Mouse (Mus musculus) left cerebral cortex, postnatal 10 days (tissue): ENCODE results near the gene Osbpl9. TPM values are rescaled to one million over a fixed set of nuclear protein-coding genes. Genes with fewer than 3 reads are reported as not detected.

Experiments
- DNase-seq, 2 experiments: peaks; one replicate each; pipeline ENCODE4 v3.0.0; 2021 to 2022; ENCODE audit warnings: low spot score in 2 of 2, mixed read lengths in 1 of 2; ENCODE audit errors: extremely low spot score in 1 of 2
- intact Hi-C: fragments of 180-260 bp; cut with DNase I; formaldehyde crosslinking; loops from one replicate; pipeline ENCODE4 v1.15.1; 2025
- total RNA-seq, 2 experiments: library from RNA; stranded (reverse); gene quantifications; 2 replicates each; pipeline ENCODE4 v1.2.3; 2021

Gene Osbpl9
- total RNA-seq, 2 experiments from 2014 or later = 59.8 to 61.0 TPM

GRCm38 (mm10) chr4:109078941-109079340 lies 123.1 kb downstream of the Osbpl9 start:
- intact Hi-C loops = no loop called here

GRCm38 (mm10) chr4:109073296-109073695 lies 128.8 kb downstream of the Osbpl9 start:
- no peak for DNase-seq
- intact Hi-C loops = no loop called here

More at GRCm38 (mm10) chr4:109078941-109079340, 123.1 kb downstream of the Osbpl9 start:
- DNase-seq = no peak

GRCm38 (mm10) chr4:109072891-109073290 lies 129.2 kb downstream of the Osbpl9 start:
- intact Hi-C loops = no loop called here
- DNase-seq = no peak

- intact Hi-C loops = no loop called here
These were observed 136.4 kb downstream of the Osbpl9 start for GRCm38 (mm10) chr4:109065714-109066113.

GRCm38 (mm10) chr4:109064941-109065340 lies 137.1 kb downstream of the Osbpl9 start:
- intact Hi-C loops = no loop called here
- no peak for DNase-seq

More at GRCm38 (mm10) chr4:109065714-109066113, 136.4 kb downstream of the Osbpl9 start:
- DNase-seq = no peak

DNA sequence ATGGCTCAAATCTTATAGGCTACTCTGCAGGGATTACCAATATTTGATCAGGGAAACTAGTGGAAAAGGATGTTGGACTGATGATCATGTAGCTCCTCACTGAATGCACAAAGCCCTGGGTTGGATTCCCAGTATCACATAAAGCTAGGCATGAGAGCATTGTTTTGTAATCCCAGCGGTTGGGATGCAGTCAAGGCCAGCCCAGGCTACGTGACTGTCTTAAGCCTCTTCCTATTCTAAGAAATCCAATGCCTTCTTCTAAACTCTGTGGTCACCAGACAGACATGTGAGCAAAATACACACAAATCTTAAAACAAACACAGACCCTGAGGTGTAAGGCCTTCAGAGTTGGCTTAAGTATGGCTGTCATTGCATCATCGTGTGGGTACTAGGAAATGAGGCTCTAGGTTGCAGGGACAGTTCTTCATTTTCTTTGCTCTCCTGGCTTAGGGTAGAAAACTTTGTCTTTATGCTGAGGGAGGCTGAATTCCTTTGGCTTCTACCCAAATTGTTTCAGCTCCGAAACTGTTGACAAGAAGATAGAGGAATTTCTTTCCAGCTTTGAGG lies 142.7 kb downstream of the Osbpl9 start:
- intact Hi-C loops = loop anchor here (10.0 kb wide), 1 partner anchor 95 kb away; no protein-coding TSS in a partner anchor

GRCm38 (mm10) chr4:109057640-109058039 lies 144.4 kb downstream of the Osbpl9 start:
- intact Hi-C loops = loop anchor here (10.0 kb wide), 1 partner anchor 97 kb away; no protein-coding TSS in a partner anchor
- no peak for DNase-seq

More for the DNA sequence above, 142.7 kb downstream of the Osbpl9 start:
- no peak for DNase-seq

DNA sequence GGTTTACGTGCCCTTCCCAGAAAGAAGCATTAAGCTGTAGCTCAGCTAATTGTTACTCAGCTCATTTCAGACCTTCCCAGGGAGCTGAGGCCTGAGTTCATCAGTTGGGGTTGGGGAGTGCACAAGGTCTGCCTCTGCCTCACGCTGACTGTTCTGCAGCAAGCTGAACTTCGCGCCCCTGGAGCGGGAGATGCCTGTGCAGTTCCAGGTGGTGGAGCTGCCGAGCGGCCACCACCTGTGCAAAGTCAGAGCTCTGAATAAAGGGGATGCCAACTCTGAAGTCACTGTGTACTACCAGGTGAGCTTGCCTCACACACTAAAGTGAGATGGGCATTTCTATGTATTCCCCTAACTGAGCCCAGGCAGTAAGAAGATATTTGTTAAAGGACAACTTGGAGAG lies 145.7 kb downstream of the Osbpl9 start:
- intact Hi-C loops = loop anchor here (10.0 kb wide), 1 partner anchor 98 kb away; no protein-coding TSS in a partner anchor
- DNase-seq = no peak

DNA sequence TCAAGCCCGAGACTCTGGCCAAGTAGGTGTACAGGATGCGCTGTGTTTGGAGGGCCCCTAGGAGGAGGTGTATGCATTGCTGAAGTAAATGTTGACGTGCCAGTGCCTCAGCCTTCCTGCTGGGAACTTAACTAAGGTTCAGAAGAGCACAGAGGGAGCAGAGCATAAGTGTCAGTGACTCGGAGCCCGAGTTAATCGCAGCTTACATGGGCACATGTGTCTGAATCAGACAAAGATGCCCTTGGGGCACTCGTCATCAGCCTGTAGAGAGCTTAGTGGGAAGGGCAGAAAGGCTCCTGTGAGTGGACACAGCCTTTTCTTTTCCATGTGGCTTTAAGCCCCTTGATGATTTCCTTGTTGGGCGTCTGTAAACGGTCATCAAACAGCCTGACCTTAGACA lies 148.1 kb downstream of the Osbpl9 start:
- DNase-seq = no peak
- intact Hi-C loops = loop anchor here (10.0 kb wide), 1 partner anchor 101 kb away; no protein-coding TSS in a partner anchor

DNA sequence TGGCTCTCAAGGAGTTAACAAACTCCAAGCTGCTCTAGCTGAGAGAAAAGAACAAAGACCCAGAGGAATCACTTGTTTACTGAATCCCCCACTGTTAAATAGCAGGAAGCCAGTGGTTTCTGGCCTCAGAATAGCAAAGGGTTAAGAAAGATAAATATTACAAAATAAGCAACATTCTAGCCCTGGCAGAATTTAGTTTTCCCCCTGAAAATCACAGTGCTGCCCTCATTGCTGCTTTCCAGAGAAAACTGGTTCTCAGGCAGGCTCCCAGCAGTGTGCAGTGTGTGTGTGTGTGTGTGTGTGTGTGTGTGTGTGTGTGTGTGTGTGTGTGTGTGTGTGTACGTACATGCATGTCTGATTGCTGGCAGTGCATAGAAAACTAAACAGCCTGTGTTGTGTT lies 149.8 kb downstream of the Osbpl9 start:
- intact Hi-C loops = loop anchor here (10.0 kb wide), 1 partner anchor 103 kb away; no protein-coding TSS in a partner anchor
- DNase-seq = no peak

DNA sequence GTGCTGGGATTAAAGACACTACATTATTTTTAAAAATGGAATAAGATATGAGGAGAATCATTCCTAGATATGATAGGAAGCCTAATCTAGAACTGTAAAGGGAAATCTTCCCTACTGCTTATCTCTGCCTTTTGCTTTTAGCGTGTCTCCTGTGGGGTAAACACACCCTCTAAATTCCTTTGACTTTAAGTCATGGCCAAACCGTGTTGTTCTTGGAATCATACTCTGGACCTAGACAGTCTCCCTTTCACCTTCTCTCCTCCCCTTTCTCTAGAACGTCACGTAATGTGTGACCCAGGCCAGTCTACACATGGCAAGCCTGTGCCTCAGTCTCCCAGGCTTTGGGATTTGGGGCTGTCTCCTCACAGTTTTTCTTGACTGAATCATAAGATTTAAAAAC lies 153.8 kb downstream of the Osbpl9 start:
- intact Hi-C loops = loop anchor here (5.0 kb wide), 1 partner anchor 181 kb away; no protein-coding TSS in a partner anchor
- DNase-seq = no peak

DNA sequence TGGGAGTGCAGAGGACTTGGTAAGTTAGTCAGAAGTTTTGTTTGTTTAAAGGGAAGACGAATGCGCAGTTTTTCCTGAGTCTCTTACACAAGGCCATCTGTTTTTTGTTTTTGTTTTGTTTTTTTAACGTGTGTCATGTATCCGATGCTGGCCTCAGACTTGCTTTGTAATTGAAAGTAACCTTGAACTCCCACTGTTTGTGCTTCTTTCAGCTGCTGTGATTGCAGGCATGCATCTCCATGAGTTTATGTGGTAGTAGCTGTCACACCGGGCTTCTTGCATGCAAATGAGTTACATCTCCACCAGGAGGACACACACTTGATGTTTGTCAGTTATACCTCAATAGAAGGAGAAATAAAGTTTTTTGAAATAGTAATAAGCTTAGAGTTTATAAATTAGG lies 158.3 kb downstream of the Osbpl9 start:
- intact Hi-C loops = no loop called here
- DNase-seq = no peak

- no peak for DNase-seq
These were observed 158.8 kb downstream of the Osbpl9 start for GRCm38 (mm10) chr4:109043294-109043693.

GRCm38 (mm10) chr4:109042739-109043138 lies 159.3 kb downstream of the Osbpl9 start:
- intact Hi-C loops = no loop called here
- no peak for DNase-seq

More at GRCm38 (mm10) chr4:109043294-109043693, 158.8 kb downstream of the Osbpl9 start:
- intact Hi-C loops = no loop called here

DNA sequence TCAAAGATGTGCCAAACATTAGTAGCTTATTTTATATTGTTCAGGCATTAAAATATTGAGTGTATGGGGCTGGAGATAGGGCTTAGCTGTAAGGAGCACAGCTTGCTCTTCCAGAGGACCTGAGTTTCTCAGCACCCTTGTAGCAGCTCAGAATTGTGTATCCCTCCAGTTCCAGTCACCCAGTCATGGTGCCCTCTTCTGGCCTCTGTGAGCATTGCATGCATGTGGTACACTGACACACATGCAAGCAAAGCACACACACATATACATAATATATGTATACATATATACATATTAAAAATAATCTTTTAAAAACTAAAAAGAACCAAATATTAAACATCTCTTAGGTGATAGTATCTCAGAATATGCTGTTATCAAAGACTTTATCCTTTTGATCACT lies 165.7 kb downstream of the Osbpl9 start:
- intact Hi-C loops = no loop called here
- peak in 1 of 2 experiments; percentile 59 for DNase-seq

DNA sequence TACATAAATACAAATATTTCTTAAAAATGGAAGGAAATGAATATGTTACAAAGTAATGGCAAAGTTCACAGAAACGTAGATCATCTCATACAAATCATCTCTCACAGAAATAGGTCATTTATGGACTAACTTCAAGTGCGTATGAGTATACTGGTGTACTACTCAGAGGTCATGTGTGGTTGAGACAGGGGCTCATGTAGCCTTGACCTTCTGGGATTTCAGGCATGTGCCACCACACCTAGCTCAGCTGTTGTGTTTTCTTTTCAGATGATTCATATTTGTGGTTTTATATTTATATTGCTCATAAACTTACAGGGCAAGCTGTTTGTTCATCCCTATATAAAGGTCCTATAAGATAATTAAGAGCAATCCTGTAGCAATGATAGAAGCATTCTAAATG lies 171.8 kb downstream of the Osbpl9 start:
- intact Hi-C loops = no loop called here
- no peak for DNase-seq

DNA sequence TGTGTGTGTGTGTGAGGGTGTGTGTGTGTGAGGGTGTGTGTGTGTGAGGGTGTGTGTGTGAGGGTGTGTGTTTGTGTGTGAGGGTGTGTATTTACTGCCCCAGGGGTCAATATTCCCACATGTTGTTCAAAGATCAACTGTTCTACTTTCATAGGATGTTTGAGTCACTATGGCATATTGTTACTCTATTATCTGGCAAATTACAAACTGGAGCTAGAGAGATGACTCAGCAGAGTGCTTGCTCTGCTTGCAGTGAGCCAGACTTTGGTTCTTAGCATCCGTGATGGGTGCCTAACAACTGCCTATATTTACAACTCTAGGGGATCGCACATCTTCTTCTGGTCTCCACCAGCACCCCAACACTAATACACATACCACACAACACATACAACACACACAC lies 172.2 kb downstream of the Osbpl9 start:
- DNase-seq = no peak
- intact Hi-C loops = no loop called here

GRCm38 (mm10) chr4:109026543-109026942 lies 175.5 kb downstream of the Osbpl9 start:
- no peak for DNase-seq
- intact Hi-C loops = no loop called here

GRCm38 (mm10) chr4:109025061-109025460 lies 177.0 kb downstream of the Osbpl9 start:
- no peak for DNase-seq
- intact Hi-C loops = no loop called here

GRCm38 (mm10) chr4:109021976-109022375 lies 180.1 kb downstream of the Osbpl9 start:
- no peak for DNase-seq
- intact Hi-C loops = no loop called here

DNA sequence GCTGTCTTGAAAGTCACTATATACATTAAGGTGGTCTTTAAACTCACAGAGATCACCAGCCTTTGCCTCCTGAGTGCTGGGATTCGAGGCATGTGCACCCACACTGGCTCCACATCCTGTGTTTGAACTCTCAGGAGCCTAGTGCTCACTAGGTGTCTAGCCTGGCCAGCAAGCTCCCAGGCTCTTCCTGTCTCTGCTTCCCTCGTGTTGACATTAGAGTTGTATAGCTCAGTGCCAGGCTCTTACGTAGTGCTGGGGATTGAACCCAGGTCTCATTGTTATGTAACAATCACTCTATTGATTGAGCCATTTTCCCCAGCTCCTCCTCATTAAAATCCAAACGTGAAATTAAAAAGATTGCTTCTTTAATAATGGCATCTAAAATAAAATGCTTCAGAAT lies 182.8 kb downstream of the Osbpl9 start:
- intact Hi-C loops = no loop called here
- no peak for DNase-seq
